Mouse (Mus musculus) adipocyte (in vitro differentiated cells): ENCODE data around the gene Sik3.
A peak's percentile ranks its signal among the peaks of the same experiment; 100 is the strongest.

ENCODE experiments used
- DNase-seq: peaks from one replicate; pipeline ENCODE4 v3.0.0-alpha.2; 2016; ENCODE audit warnings: low spot score

Sik3 gene

DNA sequence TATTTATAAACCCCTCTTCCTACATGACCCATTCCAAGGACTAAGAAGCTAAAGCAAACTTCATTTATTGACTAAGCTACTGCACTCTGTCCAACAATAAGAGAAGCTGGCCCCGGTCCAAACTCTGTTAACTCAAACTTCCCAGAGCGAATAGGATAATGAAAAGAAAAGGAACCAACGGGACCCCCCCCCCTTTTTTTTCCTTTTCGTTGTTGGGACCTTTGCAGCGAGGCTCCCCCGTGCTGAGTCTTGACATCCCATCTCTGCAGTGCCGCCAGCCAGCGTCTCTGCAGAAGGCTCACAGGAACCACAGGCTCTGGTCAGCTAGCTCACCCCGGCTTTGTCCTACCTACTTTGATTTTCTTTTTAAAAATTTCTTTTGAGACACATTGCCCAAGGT lies 3.2 kb downstream of the Sik3 start:
- peak; percentile 80 for DNase-seq

DNA sequence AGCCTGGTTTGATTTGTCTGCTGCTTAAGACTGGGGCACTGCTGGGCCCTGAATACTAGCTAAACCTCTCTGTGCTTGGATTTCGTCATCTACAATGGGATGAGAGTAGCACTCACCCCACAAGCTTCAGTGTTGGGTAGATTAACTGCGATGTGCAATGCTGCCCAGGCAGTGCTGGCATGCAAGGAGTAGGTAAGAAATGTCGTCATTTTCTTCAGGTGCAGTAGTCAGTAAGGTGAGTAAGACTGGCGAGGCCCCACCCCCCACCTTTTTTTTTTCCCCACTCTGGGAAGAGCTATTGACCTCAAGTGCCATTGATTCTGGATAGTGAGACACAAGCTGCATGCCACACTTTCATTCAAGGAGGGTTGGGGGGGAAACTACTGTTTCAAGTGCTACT lies 3.8 kb downstream of the Sik3 start:
- DNase-seq, result no peak

DNA sequence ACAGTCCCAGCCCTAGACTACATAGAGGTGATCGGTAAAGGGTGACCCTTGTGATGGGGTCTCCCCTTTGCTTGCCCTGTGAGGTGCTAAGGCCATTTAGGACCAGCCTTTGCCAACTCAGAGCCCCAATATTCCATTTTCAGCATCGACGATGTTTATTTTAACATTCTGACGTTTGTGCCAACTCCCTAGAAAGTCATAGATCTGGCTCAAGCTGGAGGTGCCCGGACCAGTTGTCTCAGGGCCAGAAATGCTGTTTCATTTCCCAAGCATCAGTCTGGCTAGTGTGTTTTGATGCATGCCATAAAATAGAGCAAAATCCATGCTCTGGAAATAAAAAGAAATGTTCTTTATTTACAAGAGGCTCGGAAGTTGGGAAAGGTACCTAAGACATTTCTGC lies 5.7 kb downstream of the Sik3 start:
- peak; percentile 76 for DNase-seq

DNA sequence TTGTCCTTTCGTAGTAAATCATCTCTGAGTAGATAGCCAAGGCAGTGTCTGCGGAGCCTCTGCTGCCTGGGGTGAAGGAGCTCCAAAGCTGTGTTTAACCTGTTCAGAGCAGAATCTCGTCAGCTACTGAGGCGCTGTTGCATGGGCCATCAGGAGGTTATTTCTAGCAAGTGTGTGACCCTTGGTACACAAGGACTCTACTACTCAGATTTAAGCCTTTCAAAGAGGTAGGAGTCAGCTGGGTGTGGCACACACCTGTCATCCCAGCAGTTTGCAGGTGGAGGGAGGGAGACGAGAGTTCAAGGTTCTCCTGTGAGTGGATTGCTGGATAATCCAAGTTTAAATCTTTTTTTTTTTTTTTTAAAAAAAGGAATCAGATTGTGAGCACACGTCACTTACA lies 7.4 kb downstream of the Sik3 start:
- DNase-seq, result no peak

GRCm38 (mm10) chr9:46023591-46023990 lies 11.0 kb downstream of the Sik3 start:
- peak; percentile 82 for DNase-seq

DNA sequence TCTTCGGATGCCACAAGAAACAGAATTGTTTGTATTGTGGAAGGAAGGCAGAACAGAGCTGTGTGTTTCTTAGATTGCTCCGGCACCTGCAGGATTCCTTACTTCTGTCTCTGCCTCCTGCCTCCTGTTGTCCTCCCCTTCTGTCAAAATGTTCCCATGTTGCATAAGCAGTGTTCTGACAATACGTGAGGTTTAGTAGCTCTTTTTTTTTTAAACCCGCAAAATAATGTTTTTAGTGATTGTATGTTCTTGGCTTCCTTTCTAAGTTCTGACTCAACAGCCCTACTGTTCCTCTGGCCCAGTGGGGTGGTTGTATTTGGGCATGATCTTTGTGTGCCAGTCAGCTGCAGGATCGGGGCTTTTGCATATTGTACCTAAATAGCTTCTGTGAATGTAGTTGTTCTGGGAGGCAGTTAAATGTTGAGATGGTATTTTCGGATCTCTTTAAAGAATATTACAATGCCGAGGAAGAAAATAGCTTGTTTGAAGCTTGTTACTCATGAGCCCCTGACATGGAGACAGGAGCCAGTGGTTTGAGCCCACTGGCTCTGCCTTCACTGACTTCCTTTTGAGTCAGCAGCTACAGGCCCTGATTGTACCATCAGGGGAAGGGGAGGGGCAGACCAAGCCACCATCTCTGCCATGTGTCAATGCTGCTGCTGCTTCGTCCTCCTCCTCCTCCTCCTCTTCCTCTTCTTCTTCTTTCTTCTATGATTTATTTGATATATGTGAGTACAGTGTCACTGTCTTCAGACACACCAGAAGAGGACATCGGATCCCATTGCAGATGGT lies 13.6 kb downstream of the Sik3 start:
- DNase-seq, result peak; percentile 76

DNA sequence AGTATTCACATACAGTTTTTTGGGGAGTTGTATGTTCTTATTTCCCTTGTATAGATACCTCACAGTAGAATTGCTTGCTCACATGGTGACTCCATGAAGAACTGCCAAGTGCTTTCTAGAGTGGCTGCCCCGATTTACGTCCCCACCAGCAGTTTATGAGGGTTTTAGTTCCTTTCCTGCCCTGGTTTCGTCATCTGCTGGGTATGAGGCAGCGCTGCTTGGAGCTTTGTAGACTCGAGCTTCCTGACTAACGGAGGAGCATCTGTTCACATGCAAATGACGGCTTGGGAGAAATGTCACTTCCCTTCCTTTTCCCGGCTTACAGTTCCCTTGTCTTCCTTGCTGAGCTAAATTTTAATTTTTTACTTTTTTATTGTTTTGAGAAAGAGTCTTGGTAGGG lies 15.4 kb downstream of the Sik3 start:
- DNase-seq, result no peak

- no peak for DNase-seq
Measured at GRCm38 (mm10) chr9:46029534-46029933, 16.9 kb downstream of the Sik3 start.

GRCm38 (mm10) chr9:46030184-46030583 lies 17.6 kb downstream of the Sik3 start:
- DNase-seq, result no peak

DNA sequence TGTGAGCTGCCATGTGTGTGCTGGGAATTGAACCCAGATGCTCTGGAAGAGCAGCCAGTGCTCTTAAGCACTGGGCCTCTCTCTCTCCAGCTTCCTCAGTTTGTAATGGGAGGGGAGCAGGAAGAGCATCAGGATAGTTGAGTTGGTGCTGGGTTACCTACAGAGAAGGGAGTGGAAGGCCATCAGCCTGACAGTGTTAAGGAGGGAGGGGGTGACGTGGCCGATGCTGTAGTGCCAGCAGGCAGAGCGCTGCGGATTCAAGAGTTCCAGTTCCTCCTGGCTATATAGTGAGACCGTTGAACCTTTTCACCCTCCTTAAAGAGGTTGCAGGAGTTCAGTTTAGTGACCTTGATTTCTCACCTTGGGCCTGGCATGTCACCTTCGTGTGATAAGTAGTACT lies 18.3 kb downstream of the Sik3 start:
- DNase-seq, result no peak

GRCm38 (mm10) chr9:46032190-46032589 lies 19.6 kb downstream of the Sik3 start:
- DNase-seq, result peak; percentile 77

DNA sequence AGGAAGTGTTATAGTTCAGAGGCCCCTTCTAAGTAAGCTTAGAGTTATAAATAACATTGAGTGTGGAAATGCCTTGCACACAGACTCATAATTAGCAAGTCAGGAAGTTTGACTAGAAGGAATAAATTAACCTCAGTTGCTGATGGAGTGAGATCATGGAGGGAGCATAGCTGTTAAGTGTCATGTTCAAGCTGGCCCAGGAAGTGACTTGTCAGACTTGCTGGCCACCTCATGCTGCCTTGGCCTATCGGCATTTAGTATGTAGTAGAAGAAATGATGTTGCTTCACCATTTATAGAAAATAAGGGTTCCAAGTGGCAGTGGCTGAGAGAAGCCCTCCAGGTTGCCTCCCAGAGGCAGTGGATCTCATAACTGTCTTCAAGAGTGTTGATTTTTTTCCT lies 20.4 kb downstream of the Sik3 start:
- DNase-seq, result no peak

DNA sequence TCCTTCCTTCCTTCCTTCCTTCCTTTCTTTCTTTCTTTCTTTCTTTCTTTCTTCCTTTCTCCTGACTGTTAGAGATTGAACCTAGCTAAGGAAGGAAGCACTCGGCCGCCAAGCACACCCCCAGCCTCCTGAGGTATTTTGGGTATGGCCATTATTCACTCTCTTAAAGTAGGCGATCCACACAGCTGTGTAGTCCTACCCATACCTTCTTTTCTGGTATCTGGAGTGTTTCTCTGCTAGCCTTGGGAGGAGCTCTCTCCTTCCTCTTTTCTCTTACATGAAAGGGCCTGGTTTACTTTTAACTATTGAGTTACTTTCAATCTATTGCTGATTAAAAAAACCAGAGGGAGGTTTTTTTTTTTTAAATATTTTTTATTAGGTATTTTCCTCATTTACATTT lies 21.2 kb downstream of the Sik3 start:
- no peak for DNase-seq

GRCm38 (mm10) chr9:46035290-46035871 lies 22.8 kb downstream of the Sik3 start:
- DNase-seq, result no peak

GRCm38 (mm10) chr9:46036881-46037280 lies 24.3 kb downstream of the Sik3 start:
- no peak for DNase-seq

DNA sequence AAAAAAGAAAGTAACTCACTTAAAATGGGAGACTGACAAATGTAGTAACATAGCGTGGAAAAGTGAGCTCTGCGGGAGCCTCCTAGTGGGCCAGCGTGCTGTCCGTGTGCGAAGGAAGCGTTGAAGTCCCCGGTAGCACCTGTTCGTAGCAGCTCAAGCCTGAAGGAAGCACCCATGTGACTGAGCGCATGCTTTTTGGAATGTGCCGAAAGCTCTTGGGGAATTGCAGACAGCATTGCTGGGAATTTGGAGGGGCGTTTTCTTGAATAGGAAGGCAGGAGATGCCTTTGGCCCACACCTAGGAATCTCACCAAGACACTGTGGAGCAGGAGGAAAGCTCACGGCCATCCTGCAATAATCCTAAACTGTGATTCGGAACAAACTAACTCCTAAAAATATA lies 26.2 kb downstream of the Sik3 start:
- no peak for DNase-seq

GRCm38 (mm10) chr9:46041186-46041585 lies 28.6 kb downstream of the Sik3 start:
- no peak for DNase-seq

GRCm38 (mm10) chr9:46042387-46042786 lies 29.8 kb downstream of the Sik3 start:
- DNase-seq, result no peak

DNA sequence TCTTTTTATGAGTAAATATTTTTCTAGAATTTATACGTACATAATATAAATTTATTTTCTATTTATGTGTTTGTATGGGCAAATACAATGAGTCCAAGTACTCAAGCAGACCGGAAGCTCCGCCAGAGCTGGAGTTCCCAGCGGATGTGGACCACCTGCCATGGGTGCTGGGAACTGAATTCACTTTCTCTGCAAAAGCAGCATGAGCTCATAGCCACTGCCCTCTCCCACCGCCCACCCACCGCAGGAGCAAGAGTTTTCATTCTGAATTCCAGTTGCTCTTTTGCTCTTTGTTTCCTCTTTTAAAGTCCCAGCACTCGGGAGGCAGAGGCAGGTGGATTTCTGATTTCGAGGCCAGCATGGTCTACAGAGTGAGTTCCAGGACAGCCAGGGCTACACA lies 31.0 kb downstream of the Sik3 start:
- DNase-seq, result no peak

GRCm38 (mm10) chr9:46046724-46047517 lies 34.3 kb downstream of the Sik3 start:
- no peak for DNase-seq

GRCm38 (mm10) chr9:46049525-46049924 lies 36.9 kb downstream of the Sik3 start:
- no peak for DNase-seq

- no peak for DNase-seq
Measured at GRCm38 (mm10) chr9:46050203-46050602, 37.6 kb downstream of the Sik3 start.

- DNase-seq, result peak; percentile 64
Measured at GRCm38 (mm10) chr9:46053014-46053666, 40.5 kb downstream of the Sik3 start.
